Mouse (Mus musculus): ENCODE results near the gene Olfr1340. TPM values are rescaled to one million over a fixed set of nuclear protein-coding genes. Genes with fewer than 3 reads are reported as not detected.

Olfr1340 gene
- not detected for polyA plus RNA-seq (2017; shearing (Covaris generic))

DNA sequence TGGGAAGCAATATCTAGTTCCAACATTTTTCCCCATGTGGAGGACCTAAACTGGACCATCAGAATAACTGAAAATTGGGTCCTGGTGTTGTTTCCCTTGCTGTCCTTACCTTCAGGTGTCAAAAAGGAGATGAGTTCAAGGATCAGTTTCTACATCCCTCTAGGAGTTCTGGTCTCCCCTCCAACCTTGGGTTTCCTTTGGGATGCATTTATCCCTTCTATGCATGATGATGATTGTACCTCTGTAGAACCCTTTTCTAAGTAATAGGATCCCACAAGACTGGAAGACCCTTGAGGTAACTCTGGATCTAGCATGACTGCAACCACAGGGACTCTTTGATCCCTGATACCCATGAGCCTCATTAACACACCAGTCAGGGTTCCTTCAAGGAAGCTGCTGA is at the start of gene Olfr1340:
Gene Olfr1340 (plus strand): TSS at position 301 of the 400 bp plus-strand sequence.

DNA sequence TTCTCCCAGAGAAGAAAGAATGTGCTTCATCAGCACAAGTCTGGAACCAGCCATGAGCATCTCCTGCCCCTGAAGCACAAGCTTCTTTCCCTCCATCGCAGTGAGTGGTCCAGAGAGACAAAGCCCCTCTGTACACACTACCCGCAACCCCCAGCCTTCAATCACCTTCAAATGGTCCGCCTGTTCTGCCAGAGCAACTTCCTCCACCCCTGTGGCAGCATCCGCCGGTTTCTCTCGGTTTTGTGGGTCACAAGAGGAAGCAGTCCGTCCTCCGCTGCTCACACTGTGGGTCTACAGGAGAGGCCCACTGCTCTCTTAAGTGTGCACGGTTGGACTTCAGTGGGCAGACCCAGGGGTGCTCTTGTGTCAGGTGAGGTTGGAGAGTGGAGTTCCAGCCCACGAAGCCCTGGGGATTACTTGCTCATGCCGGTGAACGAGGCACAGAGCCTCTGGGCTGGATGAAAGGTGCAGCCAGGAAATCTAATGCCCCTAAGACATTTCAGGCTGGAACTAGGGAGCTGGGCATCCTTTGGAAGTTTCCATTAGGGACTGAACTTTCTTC is 27.4 kb upstream of the Olfr1340 start, which contains the start of gene Olfr1342:
Gene Olfr1342 (minus strand): TSS at position 345 of the 562 bp plus-strand sequence.

DNA sequence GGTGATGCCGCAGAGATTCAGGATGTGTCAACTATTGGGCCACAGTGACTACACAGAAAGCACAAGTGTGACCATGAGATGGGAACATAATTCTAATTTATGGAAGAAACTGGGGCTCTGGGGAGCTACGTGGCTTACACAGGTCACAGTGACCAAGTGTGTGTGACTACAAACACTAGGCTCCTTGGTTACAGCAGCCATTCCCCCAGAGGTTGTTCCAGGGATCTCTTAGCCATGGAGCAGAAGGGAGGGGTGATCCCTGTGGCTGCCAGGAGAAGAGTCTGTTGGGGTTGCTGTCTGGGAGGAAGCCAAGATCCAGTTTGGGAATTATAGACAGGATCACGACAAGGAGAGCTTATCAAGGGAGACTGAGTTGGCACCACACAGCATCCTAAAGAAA is 16.7 kb upstream of the Olfr1340 start, which contains the start of gene Olfr1341:
Gene Olfr1341 (plus strand): TSS at position 301 of the 400 bp plus-strand sequence.

DNA sequence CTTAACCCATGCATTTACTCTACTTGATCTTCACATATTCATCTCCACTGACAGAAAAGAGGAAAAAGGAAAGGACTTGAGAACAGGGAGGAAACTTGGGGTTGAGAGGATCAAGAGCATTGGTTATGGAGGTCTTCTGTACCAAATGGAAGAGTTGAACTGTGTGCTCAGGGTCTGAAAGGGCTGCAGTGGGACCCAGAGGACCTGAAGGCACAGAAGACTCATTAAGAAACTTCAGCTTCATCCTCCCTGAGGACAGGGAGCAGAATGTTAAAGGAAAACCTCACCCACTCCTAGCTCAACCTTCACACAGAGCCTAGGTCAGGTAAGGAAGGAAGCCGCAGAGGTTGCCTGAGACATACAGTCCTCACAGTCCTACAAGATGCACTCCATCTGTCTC is 11.9 kb downstream of the Olfr1340 start, which contains the start of gene Olfr1339:
Gene Olfr1339 (plus strand): TSS at position 301 of the 400 bp plus-strand sequence.

DNA sequence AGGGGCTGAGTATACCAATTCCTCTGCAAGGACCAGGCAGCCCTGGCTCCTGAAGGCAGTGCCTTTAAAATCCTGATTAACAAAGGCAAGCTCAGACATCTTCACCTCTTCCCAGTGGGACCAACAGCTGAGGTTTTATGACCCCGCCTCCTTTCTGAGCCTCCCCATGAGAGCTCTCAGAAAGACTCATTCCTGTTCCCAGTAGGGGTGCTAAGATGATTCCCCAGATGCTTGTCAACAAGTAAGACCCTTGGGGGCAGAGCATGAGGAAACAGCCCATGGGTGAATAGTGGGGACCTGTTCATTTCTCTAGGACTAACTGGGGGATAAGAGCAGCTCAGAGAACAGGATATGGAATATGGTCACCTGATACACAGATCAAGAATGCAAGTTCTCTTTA is 38.7 kb downstream of the Olfr1340 start, which contains the start of gene Olfr1338:
Gene Olfr1338 (minus strand): TSS at position 101 of the 400 bp plus-strand sequence.

Other genes starting within 250 kb of the Olfr1340 start
- 0.17 TPM for gene Tie1, start 230.1 kb upstream of the Olfr1340 start, polyA plus RNA-seq (2017; shearing (Covaris generic))
- not detected for gene 2610528J11Rik, start 193.1 kb upstream of the Olfr1340 start, polyA plus RNA-seq (2017; shearing (Covaris generic))
- gene Tmem125, start 176.1 kb upstream of the Olfr1340 start, polyA plus RNA-seq (2017; shearing (Covaris generic)): not detected
- gene Cfap57, start 99.4 kb upstream of the Olfr1340 start, polyA plus RNA-seq (2017; shearing (Covaris generic)): not detected
- gene Ebna1bp2, start 99.3 kb upstream of the Olfr1340 start, polyA plus RNA-seq (2017; shearing (Covaris generic)): 172 TPM
- gene Olfr62, start 61.2 kb upstream of the Olfr1340 start, polyA plus RNA-seq (2017; shearing (Covaris generic)): not detected
- not detected for gene Olfr1342, start 27.4 kb upstream of the Olfr1340 start, polyA plus RNA-seq (2017; shearing (Covaris generic))
- not detected for gene Olfr1341, start 16.6 kb upstream of the Olfr1340 start, polyA plus RNA-seq (2017; shearing (Covaris generic))
- gene Olfr1339, start 12.0 kb downstream of the Olfr1340 start, polyA plus RNA-seq (2017; shearing (Covaris generic)): not detected
- not detected for gene Olfr1338, start 38.6 kb downstream of the Olfr1340 start, polyA plus RNA-seq (2017; shearing (Covaris generic))
- gene Olfr1337, start 62.4 kb downstream of the Olfr1340 start, polyA plus RNA-seq (2017; shearing (Covaris generic)): not detected
- not detected for gene Olfr1335, start 89.8 kb downstream of the Olfr1340 start, polyA plus RNA-seq (2017; shearing (Covaris generic))
- not detected for gene Olfr1333, start 116.1 kb downstream of the Olfr1340 start, polyA plus RNA-seq (2017; shearing (Covaris generic))
- gene Olfr1331, start 144.5 kb downstream of the Olfr1340 start, polyA plus RNA-seq (2017; shearing (Covaris generic)): 0.09 TPM
- gene Olfr1330, start 168.5 kb downstream of the Olfr1340 start, polyA plus RNA-seq (2017; shearing (Covaris generic)): not detected
- gene Olfr1329, start 197.3 kb downstream of the Olfr1340 start, polyA plus RNA-seq (2017; shearing (Covaris generic)): not detected
- gene Olfr1328, start 218.5 kb downstream of the Olfr1340 start, polyA plus RNA-seq (2017; shearing (Covaris generic)): not detected
- gene Lao1, start 241.4 kb downstream of the Olfr1340 start, polyA plus RNA-seq (2017; shearing (Covaris generic)): not detected

All from activated CD4-positive, CD25-positive, alpha-beta regulatory T cell, adult 9 weeks (primary cell).